Mouse (Mus musculus): ENCODE data around the gene Bcat1. TPM values are rescaled to one million over a fixed set of nuclear protein-coding genes. Genes with fewer than 3 reads are reported as not detected.

Bcat1 gene
- polyA plus RNA-seq, 1 experiment from 2014 or later: 5.0 TPM

GRCm38 (mm10) chr6:144997229-144997628 lies 78.8 kb downstream of the Bcat1 start:
- WGBS: 85% methylated on average over 3 of the region's 3 CpGs
- DNase-seq (ENCODE audit: low spot score) (no peak), ATAC-seq (replicated peaks; ENCODE audit: low FRiP score) (no peak)
- no peak overlapping the region for H3K9ac ChIP-seq (ENCODE audit: low read depth, low read length)
- no peak overlapping the region for H3K4me3 ChIP-seq (ENCODE audit: low read depth, low read length)
- H3K4me1 ChIP-seq (replicated peaks; ENCODE audit: control insufficient read depth, insufficient read depth, low read length): no peaks in the 10 kb centered on the region
- no peak overlapping the region for H3K27ac ChIP-seq (ENCODE audit: low read depth, low read length)
- H3K4me2 ChIP-seq: no peak overlapping the region
- H3K36me3 ChIP-seq (ENCODE audit: control insufficient read depth, insufficient read depth, low read length): no peaks in the 10 kb centered on the region
- H3K9me3 ChIP-seq (ENCODE audit: control insufficient read depth, low read length): no peaks in the 10 kb centered on the region
- H3K27me3 ChIP-seq (replicated peaks; ENCODE audit: control insufficient read depth, insufficient read depth, low read length): no peaks in the 10 kb centered on the region

DNA sequence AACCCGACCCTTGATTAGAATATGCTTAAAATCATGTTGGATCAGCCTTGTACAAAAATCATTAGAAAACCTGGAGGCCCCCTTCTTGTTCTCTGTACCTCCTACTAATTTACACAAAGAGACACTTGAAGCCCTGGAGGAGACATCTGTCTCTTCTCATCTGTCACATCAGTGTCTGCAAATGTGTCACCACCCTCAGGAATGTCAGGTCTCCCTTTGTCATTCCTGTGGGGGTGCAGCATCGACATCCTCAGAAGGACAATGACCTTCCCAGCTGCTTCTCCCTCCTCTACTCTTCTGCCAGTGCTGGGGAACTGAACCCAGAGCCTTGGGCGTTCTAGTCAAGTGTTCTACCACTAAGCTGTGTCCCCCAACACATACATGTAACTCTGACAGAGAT lies 83.9 kb downstream of the Bcat1 start:
- no peak for DNase-seq (ENCODE audit: low spot score)
- Histone ChIP-seq H3K4me2 (no peak overlapping the region), H3K9me3 (ENCODE audit: control insufficient read depth, low read length) (no peaks in the 10 kb centered on the region), H3K4me3 (ENCODE audit: low read depth, low read length) (no peak overlapping the region), H3K27ac (ENCODE audit: low read depth, low read length) (no peak overlapping the region), H3K27me3 (replicated peaks; ENCODE audit: control insufficient read depth, insufficient read depth, low read length) (no peaks in the 10 kb centered on the region), H3K36me3 (ENCODE audit: control insufficient read depth, insufficient read depth, low read length) (no peaks in the 10 kb centered on the region), H3K9ac (ENCODE audit: low read depth, low read length) (no peak overlapping the region), H3K4me1 (replicated peaks; ENCODE audit: control insufficient read depth, insufficient read depth, low read length) (no peaks in the 10 kb centered on the region)
- ATAC-seq (replicated peaks; ENCODE audit: low FRiP score): no peak
- 39% methylated on average over 3 of the region's 3 CpGs for WGBS

DNA sequence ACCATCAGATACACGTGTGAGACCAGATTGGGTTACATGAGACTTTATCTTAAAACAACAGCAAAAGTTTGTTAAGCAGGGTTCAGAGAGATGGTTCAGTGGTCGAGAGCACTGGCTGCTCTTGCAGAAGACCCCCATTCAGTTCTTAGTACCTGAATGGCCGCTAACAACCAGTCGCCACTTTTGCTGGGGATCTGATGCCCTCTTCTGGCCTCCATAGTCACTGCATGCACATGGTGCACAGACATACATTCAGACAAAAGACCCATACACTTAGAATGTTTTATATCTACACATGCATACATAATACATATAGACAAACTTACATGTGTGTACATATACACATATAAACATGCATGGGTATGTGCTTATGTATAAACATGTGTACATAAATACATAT lies 86.8 kb downstream of the Bcat1 start:
- H3K9ac ChIP-seq (ENCODE audit: low read depth, low read length): no peak overlapping the region
- H3K4me3 ChIP-seq (ENCODE audit: low read depth, low read length): no peak overlapping the region
- H3K27me3 ChIP-seq (replicated peaks; ENCODE audit: control insufficient read depth, insufficient read depth, low read length): no peaks in the 10 kb centered on the region
- H3K4me1 ChIP-seq (replicated peaks; ENCODE audit: control insufficient read depth, insufficient read depth, low read length): no peaks in the 10 kb centered on the region
- H3K36me3 ChIP-seq (ENCODE audit: control insufficient read depth, insufficient read depth, low read length): no peaks in the 10 kb centered on the region
- H3K9me3 ChIP-seq (ENCODE audit: control insufficient read depth, low read length): no peaks in the 10 kb centered on the region
- WGBS: 80% methylated on average over 4 of the region's 4 CpGs
- DNase-seq (ENCODE audit: low spot score) (no peak), ATAC-seq (replicated peaks; ENCODE audit: low FRiP score) (no peak)
- H3K4me2 ChIP-seq: no peak overlapping the region
- H3K27ac ChIP-seq (ENCODE audit: low read depth, low read length): no peak overlapping the region

DNA sequence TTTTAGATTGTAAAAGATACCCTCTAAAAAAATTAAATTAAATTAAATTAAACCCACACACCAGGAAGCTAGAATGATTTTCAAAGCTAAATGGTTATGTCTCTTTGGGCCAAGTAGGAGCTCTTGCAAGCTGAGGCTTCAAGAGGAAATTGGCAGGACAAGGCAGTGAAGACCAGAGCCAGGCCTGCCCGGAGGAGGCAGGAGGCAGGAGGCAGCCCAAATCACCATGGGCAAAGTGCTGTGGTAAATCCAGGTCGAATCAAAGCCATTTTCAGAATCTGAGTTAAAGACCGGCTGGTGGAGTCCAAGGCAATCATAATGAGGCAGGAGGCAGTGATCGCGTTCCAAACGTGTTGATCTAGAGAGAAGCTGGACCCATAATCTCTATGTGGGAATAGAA lies 88.3 kb downstream of the Bcat1 start:
- Histone ChIP-seq H3K4me2 (no peak overlapping the region), H3K27me3 (replicated peaks; ENCODE audit: control insufficient read depth, insufficient read depth, low read length) (no peaks in the 10 kb centered on the region), H3K4me3 (ENCODE audit: low read depth, low read length) (no peak overlapping the region), H3K4me1 (replicated peaks; ENCODE audit: control insufficient read depth, insufficient read depth, low read length) (no peaks in the 10 kb centered on the region), H3K36me3 (ENCODE audit: control insufficient read depth, insufficient read depth, low read length) (no peaks in the 10 kb centered on the region), H3K9ac (ENCODE audit: low read depth, low read length) (no peak overlapping the region), H3K27ac (ENCODE audit: low read depth, low read length) (no peak overlapping the region), H3K9me3 (ENCODE audit: control insufficient read depth, low read length) (no peaks in the 10 kb centered on the region)
- DNase-seq (ENCODE audit: low spot score): no peak
- 90% methylated on average over 6 of the region's 6 CpGs for WGBS
- no peak for ATAC-seq (replicated peaks; ENCODE audit: low FRiP score)

DNA sequence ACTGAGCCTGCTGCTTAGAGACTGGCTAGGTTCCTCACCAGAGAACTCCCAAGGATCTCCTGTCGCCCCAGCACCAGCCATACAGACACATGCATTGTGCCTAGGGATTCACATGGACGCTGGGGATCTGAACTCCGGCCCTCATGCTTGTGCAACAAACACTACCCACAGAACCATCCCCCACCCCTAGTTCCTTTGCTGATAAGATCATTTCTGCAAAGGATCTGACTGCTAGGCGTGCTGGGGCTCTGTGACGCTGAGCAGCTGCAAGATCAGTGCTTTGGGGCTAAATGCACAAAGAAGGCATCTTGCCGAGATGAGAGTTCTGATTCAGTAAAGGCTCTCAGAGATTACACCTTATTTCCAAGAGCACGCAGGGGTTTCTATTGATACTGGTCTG lies 88.8 kb downstream of the Bcat1 start:
- no peaks in the 10 kb centered on the region for H3K9me3 ChIP-seq (ENCODE audit: control insufficient read depth, low read length)
- no peaks in the 10 kb centered on the region for H3K27me3 ChIP-seq (replicated peaks; ENCODE audit: control insufficient read depth, insufficient read depth, low read length)
- H3K4me1 ChIP-seq (replicated peaks; ENCODE audit: control insufficient read depth, insufficient read depth, low read length): no peaks in the 10 kb centered on the region
- H3K36me3 ChIP-seq (ENCODE audit: control insufficient read depth, insufficient read depth, low read length): no peaks in the 10 kb centered on the region
- H3K9ac ChIP-seq (ENCODE audit: low read depth, low read length): no peak overlapping the region
- no peak for ATAC-seq (replicated peaks; ENCODE audit: low FRiP score)
- H3K27ac ChIP-seq (ENCODE audit: low read depth, low read length): no peak overlapping the region
- H3K4me3 ChIP-seq (ENCODE audit: low read depth, low read length): no peak overlapping the region
- whole genome bisulfite sequencing: 58% methylated on average over 7 of the region's 7 CpGs
- no peak overlapping the region for H3K4me2 ChIP-seq
- no peak for DNase-seq (ENCODE audit: low spot score)

- no peak overlapping the region for H3K9ac ChIP-seq (ENCODE audit: low read depth, low read length)
- no peaks in the 10 kb centered on the region for H3K36me3 ChIP-seq (ENCODE audit: control insufficient read depth, insufficient read depth, low read length)
- ATAC-seq (replicated peaks; ENCODE audit: low FRiP score): no peak
- DNase-seq (ENCODE audit: low spot score): no peak
- H3K27ac ChIP-seq (ENCODE audit: low read depth, low read length): no peak overlapping the region
- no peaks in the 10 kb centered on the region for H3K9me3 ChIP-seq (ENCODE audit: control insufficient read depth, low read length)
- H3K4me1 ChIP-seq (replicated peaks; ENCODE audit: control insufficient read depth, insufficient read depth, low read length): no peaks in the 10 kb centered on the region
- 94% methylated on average over 8 of the region's 8 CpGs for WGBS
- no peak overlapping the region for H3K4me2 ChIP-seq
- no peaks in the 10 kb centered on the region for H3K27me3 ChIP-seq (replicated peaks; ENCODE audit: control insufficient read depth, insufficient read depth, low read length)
- H3K4me3 ChIP-seq (ENCODE audit: low read depth, low read length): no peak overlapping the region
These were observed 91.8 kb downstream of the Bcat1 start for GRCm38 (mm10) chr6:144984221-144984620.

- ATAC-seq (replicated peaks; ENCODE audit: low FRiP score) (no peak), DNase-seq (ENCODE audit: low spot score) (no peak)
- Histone ChIP-seq H3K4me1 (replicated peaks; ENCODE audit: control insufficient read depth, insufficient read depth, low read length) (no peaks in the 10 kb centered on the region), H3K27me3 (replicated peaks; ENCODE audit: control insufficient read depth, insufficient read depth, low read length) (no peaks in the 10 kb centered on the region), H3K27ac (ENCODE audit: low read depth, low read length) (no peak overlapping the region), H3K9ac (ENCODE audit: low read depth, low read length) (no peak overlapping the region), H3K4me2 (no peak overlapping the region), H3K9me3 (ENCODE audit: control insufficient read depth, low read length) (no peaks in the 10 kb centered on the region), H3K4me3 (ENCODE audit: low read depth, low read length) (no peak overlapping the region), H3K36me3 (ENCODE audit: control insufficient read depth, insufficient read depth, low read length) (no peaks in the 10 kb centered on the region)
- 84% methylated on average over 3 of the region's 3 CpGs for WGBS
These were observed 93.9 kb downstream of the Bcat1 start for GRCm38 (mm10) chr6:144982093-144982492.

GRCm38 (mm10) chr6:144972351-144972750 lies 103.6 kb downstream of the Bcat1 start:
- ATAC-seq (replicated peaks; ENCODE audit: low FRiP score) (no peak), DNase-seq (ENCODE audit: low spot score) (no peak)
- WGBS: 80% methylated on average over 8 of the region's 8 CpGs
- H3K9me3 ChIP-seq (ENCODE audit: control insufficient read depth, low read length): no peaks in the 10 kb centered on the region
- H3K27ac ChIP-seq (ENCODE audit: low read depth, low read length): no peak overlapping the region
- no peaks in the 10 kb centered on the region for H3K27me3 ChIP-seq (replicated peaks; ENCODE audit: control insufficient read depth, insufficient read depth, low read length)
- no peak overlapping the region for H3K4me2 ChIP-seq
- H3K36me3 ChIP-seq (ENCODE audit: control insufficient read depth, insufficient read depth, low read length): no peaks in the 10 kb centered on the region
- no peak overlapping the region for H3K9ac ChIP-seq (ENCODE audit: low read depth, low read length)
- no peaks in the 10 kb centered on the region for H3K4me1 ChIP-seq (replicated peaks; ENCODE audit: control insufficient read depth, insufficient read depth, low read length)
- no peak overlapping the region for H3K4me3 ChIP-seq (ENCODE audit: low read depth, low read length)

GRCm38 (mm10) chr6:144970900-144971299 lies 105.1 kb downstream of the Bcat1 start:
- H3K27ac ChIP-seq (ENCODE audit: low read depth, low read length): no peak overlapping the region
- ATAC-seq (replicated peaks; ENCODE audit: low FRiP score): no peak
- no peaks in the 10 kb centered on the region for H3K27me3 ChIP-seq (replicated peaks; ENCODE audit: control insufficient read depth, insufficient read depth, low read length)
- no peaks in the 10 kb centered on the region for H3K36me3 ChIP-seq (ENCODE audit: control insufficient read depth, insufficient read depth, low read length)
- no peak for DNase-seq (ENCODE audit: low spot score)
- H3K9me3 ChIP-seq (ENCODE audit: control insufficient read depth, low read length): no peaks in the 10 kb centered on the region
- H3K4me2 ChIP-seq: no peak overlapping the region
- WGBS: 79% methylated on average over 4 of the region's 4 CpGs
- no peak overlapping the region for H3K9ac ChIP-seq (ENCODE audit: low read depth, low read length)
- no peak overlapping the region for H3K4me3 ChIP-seq (ENCODE audit: low read depth, low read length)
- no peaks in the 10 kb centered on the region for H3K4me1 ChIP-seq (replicated peaks; ENCODE audit: control insufficient read depth, insufficient read depth, low read length)
